Mouse (Mus musculus) stomach, embryonic 15.5 days (tissue): ENCODE measurements around the gene 1700001F09Rik. TPM values are rescaled to one million over a fixed set of nuclear protein-coding genes. Genes with fewer than 3 reads are reported as not detected.
"Not testable (repeated sequence)": the region's sequence is repeated elsewhere in the genome, so short reads cannot be mapped to it uniquely, and the experiment has no call there.

Experiments
- ATAC-seq: fragments of 200-750 bp; cut with Nextera tagmentation; 2 replicates; pipeline ENCODE4 v1.8.0; 2017; ENCODE audit warnings: low read depth, moderate number of reproducible peaks, moderate TSS enrichment; ENCODE audit not compliant: insufficient read depth, low FRiP score
- H3K27ac ChIP-seq: fragments of 300-500 bp; sonication (generic); 2 replicates; pipeline ENCODE4 v1.5.1; 2015; ENCODE audit warnings: mild to moderate bottlenecking, inconsistent platforms
- H3K27me3 ChIP-seq: fragments of 300-500 bp; sonication (generic); replicated peaks from 2 replicates; pipeline ENCODE4 v1.6.1; 2015; ENCODE audit warnings: inconsistent platforms
- H3K36me3 ChIP-seq: fragments of 300-500 bp; sonication (generic); 2 replicates; pipeline ENCODE4 v1.6.1; 2015; ENCODE audit warnings: inconsistent platforms
- H3K4me1 ChIP-seq: fragments of 300-500 bp; sonication (generic); 2 replicates; pipeline ENCODE4 v1.6.1; 2015; ENCODE audit warnings: inconsistent platforms
- H3K4me2 ChIP-seq: fragments of 300-500 bp; sonication (generic); 2 replicates; pipeline ENCODE4 v1.6.1; 2015; ENCODE audit warnings: mild to moderate bottlenecking, inconsistent platforms
- H3K4me3 ChIP-seq: fragments of 300-500 bp; sonication (generic); replicated peaks from 2 replicates; pipeline ENCODE4 v1.5.1; 2015; ENCODE audit warnings: inconsistent platforms
- H3K9ac ChIP-seq: fragments of 300-500 bp; sonication (generic); 2 replicates; pipeline ENCODE4 v1.6.1; 2015; ENCODE audit warnings: inconsistent platforms
- H3K9me3 ChIP-seq: fragments of 300-500 bp; sonication (generic); 2 replicates; pipeline ENCODE4 v1.6.1; 2016; ENCODE audit warnings: inconsistent platforms
- WGBS: fragments of 180-500 bp; shearing (Covaris S2); methylation state at CpG from one replicate; pipeline ENCODE4 v1.1.7; 2015; 5-methylcytosine and 5-hydroxymethylcytosine counted together
- polyA plus RNA-seq: library from polyadenylated mRNA; unstranded; fragments of >200 nt; fragmentation: Nextera tagmentation; extraction: Ambion mirVana; gene quantifications from 2 replicates; pipeline ENCODE4 v1.2.1, GENCODE M21; 2015

1700001F09Rik gene
- not detected in 2 replicates for polyA plus RNA-seq

GRCm38 (mm10) chr14:43347711-43348110 is at the start of gene 1700001F09Rik:
1700001F09Rik (minus strand) TSS chr14:43347811.
- H3K9ac ChIP-seq, H3K27me3 ChIP-seq, ATAC-seq, H3K4me3 ChIP-seq, H3K4me2 ChIP-seq, H3K36me3 ChIP-seq, H3K27ac ChIP-seq, H3K9me3 ChIP-seq, H3K4me1 ChIP-seq: not testable (repeated sequence)

GRCm38 (mm10) chr14:43361713-43362112 is 14.1 kb upstream of the 1700001F09Rik start:
- not testable (repeated sequence) for H3K27ac ChIP-seq, H3K4me1 ChIP-seq, H3K4me2 ChIP-seq, H3K36me3 ChIP-seq, ATAC-seq, H3K27me3 ChIP-seq, H3K9ac ChIP-seq, H3K9me3 ChIP-seq, H3K4me3 ChIP-seq
- WGBS: 80% methylated on average over 11 of the region's 11 CpGs

- not testable (repeated sequence) for H3K27ac ChIP-seq, H3K9me3 ChIP-seq, H3K4me1 ChIP-seq, H3K27me3 ChIP-seq, ATAC-seq, H3K36me3 ChIP-seq, H3K4me2 ChIP-seq, H3K9ac ChIP-seq, H3K4me3 ChIP-seq
- WGBS: 53% methylated on average over 1 of the region's 1 CpGs
Measured at GRCm38 (mm10) chr14:43359246-43359645, 11.6 kb upstream of the 1700001F09Rik start.

- not testable (repeated sequence) for H3K36me3 ChIP-seq, H3K4me3 ChIP-seq, ATAC-seq, H3K9ac ChIP-seq, H3K27me3 ChIP-seq, H3K4me2 ChIP-seq, H3K4me1 ChIP-seq, H3K27ac ChIP-seq, H3K9me3 ChIP-seq
Measured at GRCm38 (mm10) chr14:43357496-43357895, 9.9 kb upstream of the 1700001F09Rik start.

GRCm38 (mm10) chr14:43352944-43353343 is 5.3 kb upstream of the 1700001F09Rik start:
- ATAC-seq, H3K9ac ChIP-seq, H3K4me2 ChIP-seq, H3K27me3 ChIP-seq, H3K9me3 ChIP-seq, H3K4me1 ChIP-seq, H3K27ac ChIP-seq, H3K36me3 ChIP-seq, H3K4me3 ChIP-seq: not testable (repeated sequence)
- WGBS: 83% methylated on average over 2 of the region's 2 CpGs

GRCm38 (mm10) chr14:43337646-43338045 is 10.0 kb downstream of the 1700001F09Rik start:
- not testable (repeated sequence) for H3K27ac ChIP-seq, H3K4me1 ChIP-seq, ATAC-seq, H3K4me2 ChIP-seq, H3K27me3 ChIP-seq, H3K4me3 ChIP-seq, H3K36me3 ChIP-seq, H3K9ac ChIP-seq, H3K9me3 ChIP-seq
- WGBS: 71% methylated on average over 1 of the region's 1 CpGs

- 93% methylated on average over 11 of the region's 11 CpGs for WGBS
- H3K9ac ChIP-seq, H3K27ac ChIP-seq, H3K4me3 ChIP-seq, H3K9me3 ChIP-seq, H3K27me3 ChIP-seq, H3K36me3 ChIP-seq, H3K4me2 ChIP-seq, H3K4me1 ChIP-seq, ATAC-seq: not testable (repeated sequence)
Measured at GRCm38 (mm10) chr14:43331362-43331880, 16.2 kb downstream of the 1700001F09Rik start.

GRCm38 (mm10) chr14:43328603-43329002 is 19.0 kb downstream of the 1700001F09Rik start:
- H3K27ac ChIP-seq, H3K4me2 ChIP-seq, H3K27me3 ChIP-seq, H3K9me3 ChIP-seq, H3K4me3 ChIP-seq, H3K36me3 ChIP-seq, H3K9ac ChIP-seq, H3K4me1 ChIP-seq, ATAC-seq: not testable (repeated sequence)
- WGBS: 63% methylated on average over 2 of the region's 2 CpGs

- not testable (repeated sequence) for H3K27ac ChIP-seq, H3K4me3 ChIP-seq, H3K9ac ChIP-seq, ATAC-seq, H3K27me3 ChIP-seq, H3K36me3 ChIP-seq, H3K4me2 ChIP-seq, H3K4me1 ChIP-seq, H3K9me3 ChIP-seq
Measured at GRCm38 (mm10) chr14:43319516-43319915, 28.1 kb downstream of the 1700001F09Rik start.

- not testable (repeated sequence) for H3K4me2 ChIP-seq, H3K36me3 ChIP-seq, H3K27ac ChIP-seq, H3K9me3 ChIP-seq, H3K4me3 ChIP-seq, H3K4me1 ChIP-seq, H3K27me3 ChIP-seq, H3K9ac ChIP-seq, ATAC-seq
- WGBS: 82% methylated on average over 3 of the region's 3 CpGs
Measured at GRCm38 (mm10) chr14:43293503-43293902, 54.1 kb downstream of the 1700001F09Rik start, which contains the start of gene Gm8127. Gm8127 (minus strand) TSS chr14:43293832.

Other genes with a start within 250 kb of the 1700001F09Rik start
- gene Gm8104, start 247.2 kb downstream of the 1700001F09Rik start, polyA plus RNA-seq: not detected in 2 replicates
- gene Gm7233, start 167.9 kb downstream of the 1700001F09Rik start, polyA plus RNA-seq: not detected in 2 replicates
- not detected in 2 replicates for gene Gm8122, start 112.5 kb downstream of the 1700001F09Rik start, polyA plus RNA-seq
- not detected in 2 replicates for gene Gm8126, start 89.2 kb downstream of the 1700001F09Rik start, polyA plus RNA-seq
- gene Gm9732, start 72.8 kb downstream of the 1700001F09Rik start, polyA plus RNA-seq: not detected in 2 replicates
- not detected in 2 replicates for gene Gm8127, start 54.0 kb downstream of the 1700001F09Rik start, polyA plus RNA-seq
- not detected in 2 replicates for gene Gm8138, start 68.5 kb upstream of the 1700001F09Rik start, polyA plus RNA-seq
- gene Gm5799, start 195.8 kb upstream of the 1700001F09Rik start, polyA plus RNA-seq: not detected in 2 replicates
- gene Gm17654, start 231.3 kb upstream of the 1700001F09Rik start, polyA plus RNA-seq: not detected in 2 replicates